Mouse (Mus musculus) forebrain, embryonic 12.5 days (tissue): ENCODE results near the gene Gm20388. TPM values are rescaled to one million over a fixed set of nuclear protein-coding genes. Genes with fewer than 3 reads are reported as not detected.

ENCODE experiments used
- ATAC-seq: fragments of 200-750 bp; cut with Nextera tagmentation; 2 replicates; pipeline ENCODE4 v1.8.0; 2017; ENCODE audit warnings: moderate TSS enrichment; ENCODE audit not compliant: low FRiP score
- H3K27ac ChIP-seq: fragments of 300-500 bp; sonication (generic); 2 replicates; pipeline ENCODE4 v1.5.1; 2016; ENCODE audit warnings: mild to moderate bottlenecking
- H3K27me3 ChIP-seq: fragments of 300-500 bp; sonication (generic); 2 replicates; pipeline ENCODE4 v1.6.1; 2016; ENCODE audit warnings: mild to moderate bottlenecking
- H3K36me3 ChIP-seq: fragments of 300-500 bp; sonication (generic); replicated peaks from 2 replicates; pipeline ENCODE4 v1.6.1; 2016; ENCODE audit warnings: mild to moderate bottlenecking
- H3K4me1 ChIP-seq: fragments of 300-500 bp; sonication (generic); 2 replicates; pipeline ENCODE4 v1.6.1; 2016
- H3K4me2 ChIP-seq: fragments of 300-500 bp; sonication (generic); 2 replicates; pipeline ENCODE4 v1.6.1; 2016; ENCODE audit warnings: mild to moderate bottlenecking, moderate library complexity
- H3K4me3 ChIP-seq: fragments of 300-500 bp; sonication (generic); replicated peaks from 2 replicates; pipeline ENCODE4 v1.5.1; 2016; ENCODE audit warnings: mild to moderate bottlenecking
- H3K9ac ChIP-seq: fragments of 300-500 bp; sonication (generic); 2 replicates; pipeline ENCODE4 v1.6.1; 2016; ENCODE audit warnings: mild to moderate bottlenecking
- H3K9me3 ChIP-seq: fragments of 300-500 bp; sonication (generic); 2 replicates; pipeline ENCODE4 v1.6.1; 2016
- WGBS: fragments of 180-500 bp; shearing (Covaris S2); methylation state at CpG from one replicate; pipeline ENCODE4 v1.1.7; 2016; 5-methylcytosine and 5-hydroxymethylcytosine counted together
- polyA plus RNA-seq: library from polyadenylated mRNA; unstranded; fragments of >200 nt; fragmentation: Nextera tagmentation; extraction: Ambion mirVana; gene quantifications from 2 replicates; pipeline ENCODE4 v1.2.1, GENCODE M21; 2016

Gene Gm20388
- polyA plus RNA-seq, 1 experiment from 2014 or later = not detected

DNA sequence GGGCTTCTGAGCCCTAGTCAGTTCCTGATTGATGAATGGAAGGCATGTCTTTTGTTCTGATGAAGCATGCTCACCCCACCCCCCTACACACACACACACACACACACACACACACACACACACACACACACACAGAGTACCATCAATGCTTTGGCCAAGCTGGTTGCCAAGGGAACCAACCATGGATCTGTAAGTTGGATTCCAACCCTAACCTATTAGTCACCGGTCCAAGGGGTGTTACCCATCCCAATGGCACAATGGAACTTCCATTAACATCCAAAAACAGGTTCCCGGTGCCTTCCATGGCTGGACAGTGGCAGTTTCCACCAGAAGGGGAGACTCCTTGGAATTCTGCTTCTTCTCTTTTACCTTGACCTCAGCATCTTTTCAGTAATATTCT lies 3808.1 kb downstream of the Gm20388 start:
- Histone ChIP-seq H3K4me1 (peaks cover 37% of the 10 kb centered on the region), H3K4me3 (no peak overlapping the region), H3K27me3 (no peaks in the 10 kb centered on the region), H3K9ac (no peak overlapping the region), H3K27ac (no peak overlapping the region), H3K4me2 (no peak overlapping the region), H3K36me3 (no peaks in the 10 kb centered on the region), H3K9me3 (no peaks in the 10 kb centered on the region)
- no peak for ATAC-seq
- 87% methylated on average over 2 of the region's 2 CpGs for WGBS

- no peak overlapping the region for H3K4me3 ChIP-seq
- no peaks in the 10 kb centered on the region for H3K9me3 ChIP-seq
- 92% methylated on average over 6 of the region's 6 CpGs for WGBS
- no peak overlapping the region for H3K4me2 ChIP-seq
- no peak for ATAC-seq
- H3K4me1 ChIP-seq = peaks cover 37% of the 10 kb centered on the region
- H3K9ac ChIP-seq = no peak overlapping the region
- H3K36me3 ChIP-seq = no peaks in the 10 kb centered on the region
- H3K27ac ChIP-seq = no peak overlapping the region
- no peaks in the 10 kb centered on the region for H3K27me3 ChIP-seq
Measured at GRCm38 (mm10) chr8:123719280-123719679, 3808.6 kb downstream of the Gm20388 start.

DNA sequence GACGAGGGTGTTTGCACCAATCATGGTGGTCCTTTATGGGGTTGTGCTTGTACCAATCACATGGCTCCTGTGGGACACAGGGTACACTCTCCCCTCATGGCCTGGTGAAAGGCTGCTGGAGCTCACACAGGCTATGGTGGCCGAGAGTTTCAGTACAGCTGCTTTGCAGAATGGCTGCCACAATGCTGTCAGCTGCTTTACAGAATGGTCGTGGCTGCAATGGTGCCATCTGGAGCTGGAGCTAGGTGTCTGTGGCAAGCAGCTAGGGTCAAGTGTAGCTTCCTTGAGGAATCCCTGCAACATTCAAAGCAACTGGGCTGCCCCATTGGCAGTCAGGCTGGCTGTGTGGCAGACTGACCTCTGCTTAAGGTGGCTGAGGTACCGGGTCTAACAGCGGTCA lies 3809.2 kb downstream of the Gm20388 start:
- H3K27ac ChIP-seq = 0 out of 2 replicates have a peak overlapping the region, but pooled peaks have one; percentile 42

DNA sequence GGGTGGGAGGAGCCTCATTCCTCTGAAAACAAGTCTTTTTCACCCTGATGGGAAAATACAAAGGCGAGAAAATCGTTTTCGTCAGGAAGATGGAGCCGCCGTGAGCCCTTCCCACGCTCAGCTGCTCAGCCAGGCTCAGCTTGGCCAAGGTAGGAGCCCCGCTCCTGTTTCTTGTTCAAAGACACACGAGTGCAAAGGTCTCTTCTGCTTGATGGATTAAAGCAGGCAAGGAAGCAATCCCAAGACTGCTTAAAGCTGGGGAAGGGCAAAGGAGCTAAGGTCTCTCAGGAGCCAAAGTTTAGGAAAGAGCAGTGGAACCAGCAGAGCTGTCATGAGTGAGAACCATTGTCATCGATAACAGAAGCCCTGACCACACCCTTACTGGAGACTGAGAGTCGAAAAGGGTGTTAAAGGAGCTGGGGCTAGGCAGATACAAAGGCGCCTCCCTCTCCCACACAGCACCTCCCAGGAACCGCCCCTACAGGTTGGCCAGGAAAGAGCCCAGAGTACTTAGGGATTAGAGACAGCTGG lies 3809.9 kb downstream of the Gm20388 start:
- no peaks in the 10 kb centered on the region for H3K9me3 ChIP-seq
- peaks cover 39% of the 10 kb centered on the region for H3K4me1 ChIP-seq
- 12% methylated on average over 12 of the region's 12 CpGs for WGBS
- no peak overlapping the region for H3K4me3 ChIP-seq
- H3K27me3 ChIP-seq = no peaks in the 10 kb centered on the region
- H3K27ac ChIP-seq = peak overlapping the region; percentile 47; the same call in 1 of the 2 replicates
- no peak overlapping the region for H3K9ac ChIP-seq
- peak overlapping the region; percentile 13 for H3K4me2 ChIP-seq
- ATAC-seq = no peak
- H3K36me3 ChIP-seq = no peaks in the 10 kb centered on the region

More for the DNA sequence above, 3809.2 kb downstream of the Gm20388 start:
- no peak overlapping the region for H3K4me3 ChIP-seq
- no peak overlapping the region for H3K9ac ChIP-seq
- H3K4me2 ChIP-seq = no peak overlapping the region
- no peaks in the 10 kb centered on the region for H3K9me3 ChIP-seq
- peaks cover 37% of the 10 kb centered on the region for H3K4me1 ChIP-seq
- ATAC-seq = no peak
- 59% methylated on average over 5 of the region's 5 CpGs for WGBS
- no peaks in the 10 kb centered on the region for H3K36me3 ChIP-seq
- H3K27me3 ChIP-seq = no peaks in the 10 kb centered on the region

- no peak overlapping the region for H3K9ac ChIP-seq
- 89% methylated on average over 5 of the region's 5 CpGs for WGBS
- H3K36me3 ChIP-seq = no peaks in the 10 kb centered on the region
- no peak overlapping the region for H3K27ac ChIP-seq
- no peak overlapping the region for H3K4me3 ChIP-seq
- H3K27me3 ChIP-seq = no peaks in the 10 kb centered on the region
- no peak for ATAC-seq
- H3K9me3 ChIP-seq = no peaks in the 10 kb centered on the region
- H3K4me1 ChIP-seq = peaks cover 24% of the 10 kb centered on the region
- no peak overlapping the region for H3K4me2 ChIP-seq
Measured at GRCm38 (mm10) chr8:123722245-123722644, 3811.6 kb downstream of the Gm20388 start.

GRCm38 (mm10) chr8:123724752-123725151 lies 3814.1 kb downstream of the Gm20388 start:
- Histone ChIP-seq H3K4me1 (peaks cover 36% of the 10 kb centered on the region), H3K9ac (no peak overlapping the region), H3K4me2 (no peak overlapping the region), H3K27ac (no peak overlapping the region), H3K36me3 (no peaks in the 10 kb centered on the region), H3K27me3 (peaks cover 18% of the 10 kb centered on the region), H3K9me3 (no peaks in the 10 kb centered on the region), H3K4me3 (no peak overlapping the region)
- no peak for ATAC-seq
- WGBS = 95% methylated on average over 10 of the region's 10 CpGs

DNA sequence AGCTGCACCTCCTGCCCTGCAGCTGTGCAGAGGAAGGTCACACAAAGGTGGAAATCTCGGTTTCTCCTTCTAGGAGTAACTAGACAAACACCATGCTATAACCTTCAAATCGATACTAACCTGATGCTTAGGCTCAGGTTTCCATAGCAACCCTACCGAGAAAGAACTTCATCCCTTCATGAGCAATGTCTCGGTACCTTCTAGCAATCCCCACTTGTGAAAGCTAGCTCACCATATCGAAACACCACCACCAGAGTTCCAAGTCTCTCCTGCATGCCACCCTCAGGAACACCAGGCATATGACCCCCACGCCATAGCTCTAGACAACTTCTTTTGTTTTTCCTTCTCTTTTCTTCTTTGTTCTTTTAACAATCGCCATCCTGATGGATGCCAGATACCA lies 3814.6 kb downstream of the Gm20388 start:
- Histone ChIP-seq H3K9me3 (no peaks in the 10 kb centered on the region), H3K27me3 (peaks cover 23% of the 10 kb centered on the region), H3K27ac (no peak overlapping the region), H3K4me2 (no peak overlapping the region), H3K4me1 (peaks cover 35% of the 10 kb centered on the region), H3K4me3 (no peak overlapping the region), H3K9ac (no peak overlapping the region), H3K36me3 (no peaks in the 10 kb centered on the region)
- WGBS = 70% methylated on average over 7 of the region's 7 CpGs
- ATAC-seq = no peak

GRCm38 (mm10) chr8:123726759-123727158 lies 3816.1 kb downstream of the Gm20388 start:
- Histone ChIP-seq H3K27me3 (peaks cover 34% of the 10 kb centered on the region), H3K4me1 (peaks cover 27% of the 10 kb centered on the region), H3K4me2 (no peak overlapping the region), H3K9me3 (no peaks in the 10 kb centered on the region), H3K36me3 (no peaks in the 10 kb centered on the region), H3K27ac (no peak overlapping the region), H3K4me3 (no peak overlapping the region), H3K9ac (no peak overlapping the region)
- 90% methylated on average over 6 of the region's 6 CpGs for WGBS
- ATAC-seq = no peak

DNA sequence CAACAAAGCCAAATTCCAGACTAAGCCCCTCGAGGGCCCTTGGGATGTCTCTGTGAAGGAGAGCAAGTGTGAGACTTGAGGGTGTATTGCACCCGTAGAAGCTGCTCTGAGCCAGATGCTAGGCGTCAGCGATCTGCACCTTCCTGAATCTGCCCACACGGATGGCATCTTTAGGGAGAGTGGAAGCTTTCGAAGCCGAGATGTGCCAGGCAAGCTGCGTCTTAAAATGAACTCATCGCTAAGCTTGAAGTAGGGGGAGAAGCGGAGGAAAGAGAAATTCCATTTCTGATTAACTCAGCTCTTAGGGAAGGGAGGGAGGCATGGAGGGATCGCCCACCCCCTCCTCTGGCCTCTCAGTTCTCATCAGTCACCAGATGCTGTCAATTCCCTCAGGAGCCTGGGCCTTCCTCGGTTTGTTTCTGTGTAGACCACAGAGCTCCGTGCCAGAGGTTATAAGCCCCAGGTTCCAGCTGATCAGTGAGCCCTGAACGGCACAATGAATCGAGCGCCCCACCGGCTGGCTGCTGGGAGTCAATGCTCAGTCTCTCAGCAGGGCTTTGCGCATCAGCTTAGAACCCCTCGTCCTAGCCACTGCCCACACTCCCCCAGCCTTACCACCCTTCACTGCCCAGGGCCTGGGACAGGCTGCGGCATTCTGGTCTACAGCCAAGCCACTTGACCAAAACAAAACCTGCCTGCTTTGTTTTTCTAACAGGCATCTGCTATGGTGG lies 3818.6 kb downstream of the Gm20388 start:
- H3K27ac ChIP-seq = peak overlapping the region; percentile 31; the same call in 1 of the 2 replicates
- peak overlapping the region; percentile 44 for H3K9ac ChIP-seq
- H3K4me2 ChIP-seq = peak overlapping the region; percentile 26
- whole genome bisulfite sequencing = 21% methylated on average over 20 of the region's 20 CpGs
- no peaks in the 10 kb centered on the region for H3K9me3 ChIP-seq
- H3K4me3 ChIP-seq = no peak overlapping the region
- peak; percentile 44; the same call in 1 of the 2 replicates for ATAC-seq
- peaks cover 34% of the 10 kb centered on the region for H3K27me3 ChIP-seq
- peaks cover 27% of the 10 kb centered on the region for H3K4me1 ChIP-seq
- H3K36me3 ChIP-seq = no peaks in the 10 kb centered on the region

GRCm38 (mm10) chr8:123729786-123730411 lies 3819.3 kb downstream of the Gm20388 start:
- Histone ChIP-seq H3K36me3 (no peaks in the 10 kb centered on the region), H3K9ac (peak overlapping the region; percentile 44), H3K27ac (peak overlapping the region; percentile 31; the same call in 1 of the 2 replicates), H3K4me2 (peak overlapping the region; percentile 26; the same call in 1 of the 2 replicates), H3K4me1 (peaks cover 27% of the 10 kb centered on the region), H3K4me3 (no peak overlapping the region), H3K27me3 (peaks cover 34% of the 10 kb centered on the region), H3K9me3 (no peaks in the 10 kb centered on the region)
- 63% methylated on average over 13 of the region's 13 CpGs for WGBS
- no peak for ATAC-seq

DNA sequence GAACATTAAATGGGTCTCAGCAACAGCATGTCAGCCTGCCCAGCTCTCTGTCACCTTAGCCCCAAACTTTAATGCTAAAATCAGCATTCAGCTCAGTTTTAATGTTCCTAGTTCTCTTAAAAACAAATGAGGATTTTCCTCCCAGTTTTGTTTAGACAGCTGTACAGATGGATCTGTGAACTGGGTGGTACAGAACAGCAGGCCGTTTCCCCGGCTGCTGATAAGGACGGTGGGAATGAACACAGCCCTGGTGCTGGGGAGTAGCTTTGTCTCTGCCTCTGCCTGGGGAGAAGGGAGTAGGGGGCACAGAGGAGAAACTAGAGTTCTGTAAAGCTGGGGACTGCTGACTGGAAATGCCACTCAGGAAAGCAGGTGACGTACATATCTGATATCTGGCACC lies 3821.7 kb downstream of the Gm20388 start:
- no peak for ATAC-seq
- peaks cover 21% of the 10 kb centered on the region for H3K4me1 ChIP-seq
- no peak overlapping the region for H3K4me2 ChIP-seq
- WGBS = 44% methylated on average over 4 of the region's 4 CpGs
- H3K36me3 ChIP-seq = no peaks in the 10 kb centered on the region
- peaks cover 34% of the 10 kb centered on the region for H3K27me3 ChIP-seq
- H3K9me3 ChIP-seq = no peaks in the 10 kb centered on the region
- no peak overlapping the region for H3K9ac ChIP-seq
- H3K4me3 ChIP-seq = no peak overlapping the region
- H3K27ac ChIP-seq = no peak overlapping the region

- no peak overlapping the region for H3K27ac ChIP-seq
- H3K27me3 ChIP-seq = peaks cover 23% of the 10 kb centered on the region
- peak overlapping the region; percentile 2; the same call in 1 of the 2 replicates for H3K9ac ChIP-seq
- peaks cover 6% of the 10 kb centered on the region for H3K4me1 ChIP-seq
- no peaks in the 10 kb centered on the region for H3K36me3 ChIP-seq
- 86% methylated on average over 8 of the region's 8 CpGs for WGBS
- H3K9me3 ChIP-seq = no peaks in the 10 kb centered on the region
- H3K4me2 ChIP-seq = no peak overlapping the region
- ATAC-seq = no peak
- no peak overlapping the region for H3K4me3 ChIP-seq
Measured at GRCm38 (mm10) chr8:123734486-123734885, 3823.8 kb downstream of the Gm20388 start.
